Mouse (Mus musculus) urinary bladder, postnatal 10 days (tissue): ENCODE data around the gene Gp9.

Experiments used
- DNase-seq: peaks from one replicate; pipeline ENCODE4 v3.0.0; 2022; ENCODE audit warnings: low spot score

Gene Gp9

GRCm38 (mm10) chr6:87809651-87810161 is 31.8 kb downstream of the Gp9 start:
- DNase-seq = no peak

- DNase-seq = no peak
These were observed 32.4 kb downstream of the Gp9 start for GRCm38 (mm10) chr6:87810311-87810710.

- no peak for DNase-seq
These were observed 33.1 kb downstream of the Gp9 start for GRCm38 (mm10) chr6:87810713-87811669.

- peak; percentile 70 for DNase-seq
These were observed 33.9 kb downstream of the Gp9 start, which contains the start of gene Rab43 for GRCm38 (mm10) chr6:87811675-87812338. Rab43 (minus strand) TSS chr6:87812164.

- no peak for DNase-seq
These were observed 34.8 kb downstream of the Gp9 start for GRCm38 (mm10) chr6:87812656-87813055.

- no peak for DNase-seq
These were observed 36.6 kb downstream of the Gp9 start for GRCm38 (mm10) chr6:87814486-87814885.

- no peak for DNase-seq
These were observed 42.5 kb downstream of the Gp9 start for GRCm38 (mm10) chr6:87820366-87820765.
